Mouse (Mus musculus): ENCODE data around the gene Tmem178.

The Tmem178 gene

GRCm38 (mm10) chr17:81047930-81048564, 103.6 kb downstream of the Tmem178 start:
- DNase-seq (ENCODE audit: inconsistent ontology term): no peak

Data from Muller cell, postnatal 12 days (primary cell).